Mouse (Mus musculus) myocyte (in vitro differentiated cells): ENCODE data around the gene Tuba3a.

Source experiments
- CEBPB ChIP-seq: IDR thresholded peaks from 2 replicates; pipeline ENCODE4 v1.6.1; 2011; ENCODE audit warnings: mild to moderate bottlenecking, moderate library complexity; ENCODE audit not compliant: poor library complexity, insufficient read depth, severe bottlenecking
- E2F4 ChIP-seq: IDR thresholded peaks from one replicate; pipeline ENCODE4 v1.6.1; 2011; ENCODE audit warnings: mild to moderate bottlenecking, control low read depth, moderate library complexity; ENCODE audit not compliant: insufficient read depth
- MAX ChIP-seq: IDR thresholded peaks from one replicate; pipeline ENCODE4 v1.6.1; 2011; ENCODE audit warnings: low read depth, mild to moderate bottlenecking, control low read depth
- MYOD1 ChIP-seq, 3 experiments: IDR thresholded peaks; one replicate each; pipeline ENCODE4 v1.6.1; 2011; ENCODE audit warnings: control low read depth in 2 of 3, low read depth in 2 of 3, mild to moderate bottlenecking in 2 of 3, moderate library complexity in 1 of 3; ENCODE audit not compliant: insufficient read length in 2 of 3, control insufficient read depth in 1 of 3
- MYOG ChIP-seq, 3 experiments: IDR thresholded peaks; one replicate each; pipeline ENCODE4 v1.6.1; 2011; ENCODE audit warnings: control low read depth in 2 of 3, low read depth in 2 of 3, mild to moderate bottlenecking in 2 of 3; ENCODE audit not compliant: insufficient read length in 2 of 3, control insufficient read depth in 1 of 3, insufficient read depth in 1 of 3
- POLR2A ChIP-seq: IDR thresholded peaks from one replicate; pipeline ENCODE4 v1.6.1; 2011; ENCODE audit warnings: low read depth, mild to moderate bottlenecking, control low read depth, moderate library complexity; ENCODE audit not compliant: insufficient read length
- POLR2AphosphoS2 ChIP-seq: IDR thresholded peaks from one replicate; pipeline ENCODE4 v1.6.1; 2011; ENCODE audit warnings: low read depth, control low read depth; ENCODE audit not compliant: insufficient read length
- REST ChIP-seq: IDR thresholded peaks from one replicate; pipeline ENCODE4 v1.6.1; 2011; ENCODE audit warnings: mild to moderate bottlenecking, control low read depth, moderate library complexity; ENCODE audit not compliant: insufficient read depth, insufficient read length
- SRF ChIP-seq: IDR thresholded peaks from one replicate; pipeline ENCODE4 v1.6.1; 2011; ENCODE audit warnings: low read depth; ENCODE audit not compliant: control insufficient read depth, insufficient read length
- TCF12 ChIP-seq: IDR thresholded peaks from one replicate; pipeline ENCODE4 v1.6.1; 2011; ENCODE audit warnings: mild to moderate bottlenecking, control low read depth; ENCODE audit not compliant: poor library complexity, insufficient read depth, severe bottlenecking
- USF1 ChIP-seq: IDR thresholded peaks from one replicate; pipeline ENCODE4 v1.6.1; 2011; ENCODE audit warnings: low read depth, mild to moderate bottlenecking, control low read depth, moderate library complexity

DNA sequence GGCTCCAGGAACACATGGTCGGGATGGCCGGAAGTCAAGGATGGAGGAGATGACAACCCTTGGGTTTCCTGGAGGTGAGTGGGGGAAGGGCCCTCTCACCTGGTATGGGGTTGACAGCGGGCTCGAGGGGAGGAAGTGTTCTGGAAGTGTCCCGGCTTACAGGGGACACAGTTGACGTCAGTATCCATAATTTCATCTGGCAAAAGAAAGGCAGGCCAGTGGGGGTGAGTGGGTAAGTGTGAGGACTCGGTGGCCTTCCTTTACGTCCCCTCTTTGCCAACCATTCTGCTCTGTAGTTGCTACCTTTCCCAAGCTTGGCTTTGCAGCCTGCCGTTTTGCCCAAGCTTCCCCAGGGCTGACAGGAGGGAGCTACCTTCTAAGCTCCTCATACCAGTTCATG lies 26.3 kb upstream of the Tuba3a start:
- TF ChIP-seq POLR2A (no peak), POLR2AphosphoS2 (no peak), USF1 (no peak), E2F4 (no peak), MAX (no peak), TCF12 (no peak), CEBPB (no peak), REST (no peak), MYOG (IDR thresholded peaks at IDR 0.05; ENCODE audit: control insufficient read depth in 1 of 3, insufficient read depth in 1 of 3, insufficient read length in 2 of 3, low read depth in 2 of 3) (no peak), MYOD1 (IDR thresholded peaks at IDR 0.05; ENCODE audit: control insufficient read depth in 1 of 3, insufficient read length in 2 of 3, low read depth in 2 of 3) (no peak), SRF (no peak)
